Mouse (Mus musculus): ENCODE results near the gene Prkg2. TPM values are rescaled to one million over a fixed set of nuclear protein-coding genes. Genes with fewer than 3 reads are reported as not detected.

The Prkg2 gene
- polyA plus RNA-seq, 1 experiment: 11.3 TPM

DNA sequence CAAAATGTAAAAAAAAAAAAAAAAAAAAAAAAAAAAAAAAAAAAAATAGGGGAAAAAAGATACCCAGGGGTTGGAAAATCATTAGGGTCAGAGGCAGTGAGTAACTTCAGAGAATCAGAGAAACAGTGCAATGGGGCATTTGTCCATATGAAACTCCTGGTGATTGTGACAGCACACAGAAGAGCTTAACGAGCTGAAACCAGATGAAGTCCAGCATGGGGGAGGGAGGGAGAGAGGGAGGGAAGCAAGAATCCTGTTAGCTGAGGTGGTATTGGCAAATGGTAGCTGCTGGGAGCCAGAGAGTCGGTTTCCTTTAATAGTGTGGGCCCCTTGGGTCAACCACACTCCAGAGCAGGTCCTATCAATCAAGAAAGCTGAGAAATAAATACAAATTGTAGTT lies 100.5 kb downstream of the Prkg2 start:
- H3K4me1 ChIP-seq (ENCODE audit: control insufficient read depth, insufficient read depth, low read length): peaks cover 13% of the 10 kb centered on the region
- H3K4me3 ChIP-seq (ENCODE audit: insufficient read depth, low read length): no peak overlapping the region
- TF ChIP-seq POLR2A (IDR thresholded peaks at IDR 0.05; ENCODE audit: low read depth, low read length) (no peak), CTCF (IDR thresholded peaks at IDR 0.05; ENCODE audit: borderline replicate concordance, insufficient read depth, low read length) (no peak)
- H3K27ac ChIP-seq (ENCODE audit: insufficient read depth, low read length): no peak overlapping the region

DNA sequence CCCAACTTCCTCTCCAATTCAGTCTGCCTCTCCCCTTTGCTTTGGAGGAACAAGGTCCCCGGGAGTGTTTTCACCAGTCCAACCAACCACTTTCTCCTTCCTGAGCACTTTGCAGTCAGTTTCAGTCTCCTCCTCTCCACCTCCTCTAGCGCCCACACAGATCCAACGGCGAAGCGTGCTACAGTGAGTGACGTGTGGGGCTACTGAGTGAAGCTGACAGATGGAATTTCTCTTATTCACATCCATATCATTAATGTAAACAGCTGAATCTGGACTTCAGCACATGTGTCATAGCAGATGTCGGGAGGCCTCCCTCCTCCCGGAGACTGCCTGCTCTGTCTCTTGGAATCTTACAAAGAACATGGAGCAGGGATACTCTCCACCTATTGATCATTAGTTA lies 101.2 kb downstream of the Prkg2 start:
- peaks cover 11% of the 10 kb centered on the region for H3K4me1 ChIP-seq (ENCODE audit: control insufficient read depth, insufficient read depth, low read length)
- TF ChIP-seq POLR2A (IDR thresholded peaks at IDR 0.05; ENCODE audit: low read depth, low read length): no peak
- no peak for TF ChIP-seq CTCF (IDR thresholded peaks at IDR 0.05; ENCODE audit: borderline replicate concordance, insufficient read depth, low read length)
- H3K4me3 ChIP-seq (ENCODE audit: insufficient read depth, low read length): no peak overlapping the region
- H3K27ac ChIP-seq (ENCODE audit: insufficient read depth, low read length): peak overlapping the region; percentile 16

GRCm38 (mm10) chr5:98922921-98923320 lies 114.2 kb downstream of the Prkg2 start:
- H3K4me1 ChIP-seq (ENCODE audit: control insufficient read depth, insufficient read depth, low read length): no peaks in the 10 kb centered on the region
- TF ChIP-seq POLR2A (IDR thresholded peaks at IDR 0.05; ENCODE audit: low read depth, low read length) (no peak), CTCF (IDR thresholded peaks at IDR 0.05; ENCODE audit: borderline replicate concordance, insufficient read depth, low read length) (no peak)
- H3K4me3 ChIP-seq (ENCODE audit: insufficient read depth, low read length): no peak overlapping the region
- H3K27ac ChIP-seq (ENCODE audit: insufficient read depth, low read length): no peak overlapping the region

- no peak overlapping the region for H3K4me3 ChIP-seq (ENCODE audit: insufficient read depth, low read length)
- TF ChIP-seq POLR2A (IDR thresholded peaks at IDR 0.05; ENCODE audit: low read depth, low read length) (no peak), CTCF (IDR thresholded peaks at IDR 0.05; ENCODE audit: borderline replicate concordance, insufficient read depth, low read length) (no peak)
- H3K27ac ChIP-seq (ENCODE audit: insufficient read depth, low read length): no peak overlapping the region
- H3K4me1 ChIP-seq (ENCODE audit: control insufficient read depth, insufficient read depth, low read length): no peaks in the 10 kb centered on the region
Observed at GRCm38 (mm10) chr5:98921608-98922007, 115.5 kb downstream of the Prkg2 start.

DNA sequence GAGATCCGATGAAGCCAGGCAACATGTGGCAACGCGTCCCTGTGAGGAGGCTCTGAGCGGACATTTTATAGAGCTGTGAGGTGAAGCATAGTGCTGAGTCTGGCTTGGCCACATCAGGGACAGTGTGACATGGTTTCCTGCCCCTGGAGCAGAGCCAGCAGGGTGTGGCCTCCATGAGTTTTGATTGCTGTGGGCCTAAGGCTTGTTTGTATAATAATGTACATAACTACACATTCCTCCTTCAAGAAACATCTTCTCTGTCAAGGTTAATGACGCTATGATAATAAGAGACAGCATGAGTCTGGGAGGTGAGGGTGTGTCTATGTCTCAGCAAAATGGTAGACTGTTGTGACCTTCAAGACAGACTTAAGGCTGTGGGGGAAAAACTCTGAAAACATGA lies 118.4 kb downstream of the Prkg2 start:
- no peak overlapping the region for H3K4me3 ChIP-seq (ENCODE audit: insufficient read depth, low read length)
- H3K4me1 ChIP-seq (ENCODE audit: control insufficient read depth, insufficient read depth, low read length): no peaks in the 10 kb centered on the region
- TF ChIP-seq CTCF (IDR thresholded peaks at IDR 0.05; ENCODE audit: borderline replicate concordance, insufficient read depth, low read length): no peak
- no peak for TF ChIP-seq POLR2A (IDR thresholded peaks at IDR 0.05; ENCODE audit: low read depth, low read length)
- no peak overlapping the region for H3K27ac ChIP-seq (ENCODE audit: insufficient read depth, low read length)

- Histone ChIP-seq H3K4me3 (ENCODE audit: insufficient read depth, low read length) (no peak overlapping the region), H3K4me1 (ENCODE audit: control insufficient read depth, insufficient read depth, low read length) (no peaks in the 10 kb centered on the region), H3K27ac (ENCODE audit: insufficient read depth, low read length) (no peak overlapping the region)
- TF ChIP-seq POLR2A (IDR thresholded peaks at IDR 0.05; ENCODE audit: low read depth, low read length): no peak
- TF ChIP-seq CTCF (IDR thresholded peaks at IDR 0.05; ENCODE audit: borderline replicate concordance, insufficient read depth, low read length): no peak
Observed at GRCm38 (mm10) chr5:98902339-98902738, 134.8 kb downstream of the Prkg2 start.

- TF ChIP-seq POLR2A (IDR thresholded peaks at IDR 0.05; ENCODE audit: low read depth, low read length) (no peak), CTCF (IDR thresholded peaks at IDR 0.05; ENCODE audit: borderline replicate concordance, insufficient read depth, low read length) (no peak)
Observed at GRCm38 (mm10) chr5:98900926-98901325, 136.2 kb downstream of the Prkg2 start.

GRCm38 (mm10) chr5:98897946-98898345 lies 139.2 kb downstream of the Prkg2 start:
- H3K27ac ChIP-seq (ENCODE audit: insufficient read depth, low read length): no peak overlapping the region
- no peaks in the 10 kb centered on the region for H3K4me1 ChIP-seq (ENCODE audit: control insufficient read depth, insufficient read depth, low read length)
- TF ChIP-seq CTCF (IDR thresholded peaks at IDR 0.05; ENCODE audit: borderline replicate concordance, insufficient read depth, low read length): no peak
- no peak for TF ChIP-seq POLR2A (IDR thresholded peaks at IDR 0.05; ENCODE audit: low read depth, low read length)
- H3K4me3 ChIP-seq (ENCODE audit: insufficient read depth, low read length): no peak overlapping the region

More at GRCm38 (mm10) chr5:98900926-98901325, 136.2 kb downstream of the Prkg2 start:
- Histone ChIP-seq H3K4me1 (ENCODE audit: control insufficient read depth, insufficient read depth, low read length) (no peaks in the 10 kb centered on the region), H3K27ac (ENCODE audit: insufficient read depth, low read length) (no peak overlapping the region), H3K4me3 (ENCODE audit: insufficient read depth, low read length) (no peak overlapping the region)

GRCm38 (mm10) chr5:98894281-98894680 lies 142.9 kb downstream of the Prkg2 start:
- no peak overlapping the region for H3K27ac ChIP-seq (ENCODE audit: insufficient read depth, low read length)
- H3K4me1 ChIP-seq (ENCODE audit: control insufficient read depth, insufficient read depth, low read length): peaks cover 6% of the 10 kb centered on the region; the same call in 1 of the 2 replicates
- TF ChIP-seq CTCF (IDR thresholded peaks at IDR 0.05; ENCODE audit: borderline replicate concordance, insufficient read depth, low read length) (no peak), POLR2A (IDR thresholded peaks at IDR 0.05; ENCODE audit: low read depth, low read length) (no peak)

GRCm38 (mm10) chr5:98890544-98891050 lies 146.6 kb downstream of the Prkg2 start:
- no peak for TF ChIP-seq POLR2A (IDR thresholded peaks at IDR 0.05; ENCODE audit: low read depth, low read length)
- no peak for TF ChIP-seq CTCF (IDR thresholded peaks at IDR 0.05; ENCODE audit: borderline replicate concordance, insufficient read depth, low read length)
- no peak overlapping the region for H3K4me3 ChIP-seq (ENCODE audit: insufficient read depth, low read length)
- peaks cover 6% of the 10 kb centered on the region; the same call in 1 of the 2 replicates for H3K4me1 ChIP-seq (ENCODE audit: control insufficient read depth, insufficient read depth, low read length)

More at GRCm38 (mm10) chr5:98894281-98894680, 142.9 kb downstream of the Prkg2 start:
- no peak overlapping the region for H3K4me3 ChIP-seq (ENCODE audit: insufficient read depth, low read length)

More at GRCm38 (mm10) chr5:98890544-98891050, 146.6 kb downstream of the Prkg2 start:
- H3K27ac ChIP-seq (ENCODE audit: insufficient read depth, low read length): peak overlapping the region; percentile 56; the same call in 1 of the 2 replicates

Data from embryonic fibroblast, embryonic 13.5 days (primary cell).